Mouse (Mus musculus) bone marrow, adult 2 months (tissue): ENCODE results near the gene Mitf.

ENCODE experiments used
- CTCF ChIP-seq: fragments of 200-500 bp; IDR thresholded peaks from 2 replicates; pipeline ENCODE4 v1.5.1; 2011; ENCODE audit warnings: low read length, control low read depth; ENCODE audit not compliant: control insufficient read depth, insufficient read depth
- POLR2A ChIP-seq: fragments of 200-500 bp; IDR thresholded peaks from 2 replicates; pipeline ENCODE4 v1.6.1; 2011; ENCODE audit warnings: low read depth, mild to moderate bottlenecking, control low read depth, low read length, borderline replicate concordance; ENCODE audit not compliant: control insufficient read depth

DNA sequence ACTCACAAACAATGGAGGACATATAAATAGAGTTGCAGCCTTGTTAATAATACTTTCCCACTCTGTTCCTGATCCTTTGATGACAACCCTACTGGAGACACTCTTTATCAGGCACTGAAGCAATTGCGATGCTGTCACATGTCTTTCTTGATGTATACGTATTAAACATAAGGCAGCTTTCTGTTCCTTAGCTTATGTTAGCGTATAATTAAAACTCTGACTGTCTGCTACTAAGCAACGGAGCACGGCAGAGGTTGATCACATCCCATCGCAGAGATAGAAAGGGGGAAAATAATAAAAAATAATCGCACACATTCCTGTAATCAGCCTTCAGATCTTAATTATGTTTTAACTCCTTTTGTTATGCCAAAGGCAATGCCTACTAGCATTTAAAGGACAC lies 234.9 kb downstream of the Mitf start:
- no peak for TF ChIP-seq POLR2A
- TF ChIP-seq CTCF = no peak
